Mouse (Mus musculus) brain, adult 2 months (tissue): ENCODE data around the gene Olfr851.

Experiments used
- DNase-seq: peaks from one replicate; pipeline ENCODE4 v3.0.0; 2011; ENCODE audit warnings: low read depth, low spot score

Olfr851 gene

GRCm38 (mm10) chr9:19492995-19493394 is at the start of gene Olfr851:
TSS of gene Olfr851 (plus strand) at chr9:19493295.
- no peak for DNase-seq

DNA sequence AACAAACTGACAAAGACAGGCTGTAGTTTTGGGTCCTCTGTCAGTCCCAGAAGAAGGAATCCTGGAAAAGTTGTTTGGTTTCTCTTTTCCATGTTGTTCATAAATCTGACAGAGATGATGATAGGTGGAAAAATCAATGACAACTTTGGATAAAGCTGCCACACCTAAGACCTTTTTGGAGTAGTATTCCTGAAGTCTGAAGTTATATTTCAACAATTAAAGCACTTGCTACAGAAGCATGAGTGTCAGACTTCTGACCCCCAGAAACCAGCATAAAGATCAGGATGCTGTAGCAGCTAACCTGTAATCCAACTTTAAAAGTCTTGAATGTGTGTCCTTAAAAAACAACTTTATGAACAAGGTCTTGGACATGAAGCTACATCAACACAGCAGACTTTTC is 14.9 kb upstream of the Olfr851 start, which contains the start of gene Olfr850:
TSS of gene Olfr850 (minus strand) at position 101 of the 400 bp plus-strand sequence.
- no peak for DNase-seq

DNA sequence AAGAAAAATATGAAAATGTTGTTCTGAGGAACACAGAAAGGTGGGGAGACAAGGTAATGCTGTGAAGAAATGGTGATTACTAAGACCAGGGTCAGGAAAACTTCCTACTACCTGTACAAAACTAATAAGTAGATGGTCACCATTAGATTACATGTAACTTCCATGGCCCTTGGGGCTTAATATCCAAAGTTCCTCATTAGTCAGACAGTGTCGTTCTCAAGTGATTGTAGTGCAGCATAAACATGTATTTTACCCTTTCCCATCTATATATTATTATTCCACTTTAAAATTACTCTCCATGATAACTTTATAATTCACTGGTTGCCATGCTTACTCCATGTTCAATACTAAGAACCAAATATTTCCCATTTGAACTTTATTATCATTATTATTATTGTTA is 47.9 kb downstream of the Olfr851 start, which contains the start of gene Olfr853:
TSS of gene Olfr853 (minus strand) at position 101 of the 400 bp plus-strand sequence.
- no peak for DNase-seq
